12 mouse cellular contexts compared by ENCODE assay signal in genomic region chr1:77027656-77028055, GRCm38 (mm10).
DNase-seq lines count a peak whose midpoint lies in the region; ATAC-seq and TF ChIP-seq lines count a peak whose summit lies in the region.
"Had no signal": no experiment of that assay in that cellular context is flagged by ENCODE, and none has a peak within 500 bp of the region (broad histone marks: within the 10 kb centered on the region; RNA-seq: fewer than 3 reads in every experiment).

No protein-coding gene starts in this region.

- no peaks in the 10 kb centered on the region for H3K36me3 ChIP-seq in forebrain, embryonic 15.5 days
- H3K36me3 ChIP-seq in forebrain, embryonic 12.5 days (replicated peaks) = no peaks in the 10 kb centered on the region
- H3K36me3 ChIP-seq in heart, embryonic 11.5 days (ENCODE audit: control insufficient read depth, insufficient read depth, low read length) = no peaks in the 10 kb centered on the region
- no peaks in the 10 kb centered on the region for H3K36me3 ChIP-seq in heart, adult 2 months (ENCODE audit: control insufficient read depth, insufficient read depth, low read length)
- no peaks in the 10 kb centered on the region for H3K36me3 ChIP-seq in stomach, postnatal 0 days (ENCODE audit: control insufficient read depth, insufficient read depth, low read length)
- H3K36me3 ChIP-seq: embryonic facial prominence, embryonic 10.5 days; heart, embryonic 13.5 days had no signal

- no peaks in the 10 kb centered on the region for H3K79me2 ChIP-seq in heart, adult 2 months (replicated peaks; ENCODE audit: control insufficient read depth, insufficient read depth, low read length)

- no peak overlapping the region for H3K4me3 ChIP-seq in forebrain, embryonic 15.5 days
- H3K4me3 ChIP-seq in forebrain, embryonic 12.5 days (replicated peaks) = no peak overlapping the region
- no peak overlapping the region for H3K4me3 ChIP-seq in heart, embryonic 11.5 days (ENCODE audit: low read depth, low read length)
- no peak overlapping the region for H3K4me3 ChIP-seq in heart, adult 2 months
- no peak overlapping the region for H3K4me3 ChIP-seq in stomach, postnatal 0 days (ENCODE audit: low read depth, low read length)
- H3K4me3 ChIP-seq: embryonic facial prominence, embryonic 10.5 days; heart, embryonic 13.5 days had no signal

- no peaks in the 10 kb centered on the region for H3K27me3 ChIP-seq in forebrain, embryonic 15.5 days
- H3K27me3 ChIP-seq in forebrain, embryonic 12.5 days = no peaks in the 10 kb centered on the region
- H3K27me3 ChIP-seq in heart, embryonic 11.5 days (ENCODE audit: control insufficient read depth, insufficient read depth, low read length) = no peaks in the 10 kb centered on the region
- no peaks in the 10 kb centered on the region for H3K27me3 ChIP-seq in heart, adult 2 months (ENCODE audit: control insufficient read depth, insufficient read depth, low read length)
- H3K27me3 ChIP-seq in stomach, postnatal 0 days (ENCODE audit: control insufficient read depth, insufficient read depth, low read length) = no peaks in the 10 kb centered on the region
- H3K27me3 ChIP-seq: heart, embryonic 13.5 days had no signal

- peak; percentile 95 for DNase-seq in brain, adult 2 months (ENCODE audit: low read depth, low spot score)
- peak; percentile 82 for DNase-seq in cerebellum, adult 9-11 months
- peak; percentile 46 to 84 for DNase-seq in layer of hippocampus, postnatal 14 days (ENCODE audit: low spot score in 2 of 2)
- DNase-seq in heart, adult 2 months = no peak
- no peak for DNase-seq in stomach, postnatal 0 days (ENCODE audit: low spot score)

- peak; percentile 83 for ATAC-seq in forebrain, embryonic 15.5 days (replicated peaks)
- no peak for ATAC-seq in forebrain, embryonic 12.5 days (ENCODE audit: low FRiP score)
- ATAC-seq in heart, embryonic 11.5 days (replicated peaks; ENCODE audit: insufficient number of reproducible peaks, low FRiP score, low TSS enrichment) = no peak
- ATAC-seq in stomach, postnatal 0 days (ENCODE audit: low FRiP score, low TSS enrichment) = no peak
- ATAC-seq: intestine, postnatal 0 days had no signal

- intact Hi-C loops in heart, adult 2 months (cut with DNase I) = no loop called here

- no peak for TF ChIP-seq EP300 in heart, adult 2 months (IDR thresholded peaks at IDR 0.05; ENCODE audit: insufficient read depth, low read depth, low read length)
- TF ChIP-seq EP300 in stomach, postnatal 0 days (optimal IDR thresholded peaks at IDR 0.05) = no peak

- no peaks in the 10 kb centered on the region for H3K9me3 ChIP-seq in forebrain, embryonic 15.5 days
- no peaks in the 10 kb centered on the region for H3K9me3 ChIP-seq in forebrain, embryonic 12.5 days
- H3K9me3 ChIP-seq in heart, embryonic 11.5 days (replicated peaks; ENCODE audit: control insufficient read depth, low read length) = no peaks in the 10 kb centered on the region
- H3K9me3 ChIP-seq in stomach, postnatal 0 days (ENCODE audit: control insufficient read depth, low read length) = no peaks in the 10 kb centered on the region
- H3K9me3 ChIP-seq: embryonic facial prominence, embryonic 10.5 days; heart, embryonic 13.5 days had no signal

- peaks cover 15% of the 10 kb centered on the region for H3K4me1 ChIP-seq in forebrain, embryonic 15.5 days
- H3K4me1 ChIP-seq in forebrain, embryonic 12.5 days = 0 out of 2 replicates have a peak, but pooled peaks cover 3% of the 10 kb centered on the region
- H3K4me1 ChIP-seq in heart, embryonic 11.5 days (ENCODE audit: control insufficient read depth, insufficient read depth, low read length) = no peaks in the 10 kb centered on the region
- no peaks in the 10 kb centered on the region for H3K4me1 ChIP-seq in heart, adult 2 months (ENCODE audit: control insufficient read depth, insufficient read depth, low read length)
- no peaks in the 10 kb centered on the region for H3K4me1 ChIP-seq in stomach, postnatal 0 days (replicated peaks; ENCODE audit: control insufficient read depth, insufficient read depth)
- H3K4me1 ChIP-seq: heart, embryonic 13.5 days had no signal

- H3K4me2 ChIP-seq in forebrain, embryonic 15.5 days (replicated peaks) = no peak overlapping the region
- H3K4me2 ChIP-seq in forebrain, embryonic 12.5 days = no peak overlapping the region
- H3K4me2 ChIP-seq in heart, embryonic 11.5 days = no peak overlapping the region
- H3K4me2 ChIP-seq in stomach, postnatal 0 days (replicated peaks; ENCODE audit: low read depth) = no peak overlapping the region
- H3K4me2 ChIP-seq: heart, embryonic 13.5 days; liver, embryonic 11.5 days had no signal

- TF ChIP-seq CTCF in heart, adult 2 months (IDR thresholded peaks at IDR 0.05) = no peak
- TF ChIP-seq CTCF in stomach, postnatal 0 days (IDR thresholded peaks at IDR 0.05; ENCODE audit: low read depth) = no peak

- 42% methylated on average over 4 of the region's 4 CpGs for WGBS in forebrain, embryonic 15.5 days
- 77% methylated on average over 4 of the region's 4 CpGs for WGBS in forebrain, embryonic 12.5 days
- 84% methylated on average over 4 of the region's 4 CpGs for WGBS in heart, embryonic 11.5 days (ENCODE audit: insufficient replicate concordance)
- 92% methylated on average over 4 of the region's 4 CpGs for WGBS in heart, adult 2 months
- 93% methylated on average over 4 of the region's 4 CpGs for WGBS in stomach, postnatal 0 days

- no peak overlapping the region for H3K9ac ChIP-seq in forebrain, embryonic 15.5 days (replicated peaks)
- H3K9ac ChIP-seq in forebrain, embryonic 12.5 days = no peak overlapping the region
- no peak overlapping the region for H3K9ac ChIP-seq in heart, embryonic 11.5 days (ENCODE audit: low read depth, low read length)
- no peak overlapping the region for H3K9ac ChIP-seq in heart, adult 2 months (ENCODE audit: low read depth, low read length)
- no peak overlapping the region for H3K9ac ChIP-seq in stomach, postnatal 0 days (ENCODE audit: low read length)
- H3K9ac ChIP-seq: heart, embryonic 13.5 days had no signal

- peak overlapping the region; percentile 45; the same call in 1 of the 2 replicates for H3K27ac ChIP-seq in forebrain, embryonic 15.5 days (replicated peaks)
- H3K27ac ChIP-seq in forebrain, embryonic 12.5 days = no peak overlapping the region
- H3K27ac ChIP-seq in heart, embryonic 11.5 days (ENCODE audit: low read depth, low read length) = no peak overlapping the region
- no peak overlapping the region for H3K27ac ChIP-seq in heart, adult 2 months
- no peak overlapping the region for H3K27ac ChIP-seq in stomach, postnatal 0 days (replicated peaks)
- H3K27ac ChIP-seq: embryonic facial prominence, embryonic 10.5 days; heart, embryonic 13.5 days had no signal

- no peak for TF ChIP-seq POLR2A in heart, adult 2 months (IDR thresholded peaks at IDR 0.05; ENCODE audit: insufficient read depth, low read depth, low read length)

Comparison
In these comparisons a context has a peak if more than half of its experiments do, and no peak if none do; other contexts are left out.
1. DNase-seq: peak in brain, adult 2 months (single experiment), cerebellum, adult 9-11 months (single experiment) and layer of hippocampus, postnatal 14 days (2 of 2); none in heart, adult 2 months (0 of 2) and stomach, postnatal 0 days (single experiment).